Mouse (Mus musculus): ENCODE data around the gene Anks1b.
A peak's percentile ranks its signal among the peaks of the same experiment; 100 is the strongest.

Anks1b gene

GRCm38 (mm10) chr10:90732823-90733222 lies 859.5 kb downstream of the Anks1b start:
- DNase-seq (ENCODE audit: low spot score), result no peak

- peak; percentile 33 for DNase-seq (ENCODE audit: low spot score)
These were observed 860.3 kb downstream of the Anks1b start for GRCm38 (mm10) chr10:90733632-90734031.

DNA sequence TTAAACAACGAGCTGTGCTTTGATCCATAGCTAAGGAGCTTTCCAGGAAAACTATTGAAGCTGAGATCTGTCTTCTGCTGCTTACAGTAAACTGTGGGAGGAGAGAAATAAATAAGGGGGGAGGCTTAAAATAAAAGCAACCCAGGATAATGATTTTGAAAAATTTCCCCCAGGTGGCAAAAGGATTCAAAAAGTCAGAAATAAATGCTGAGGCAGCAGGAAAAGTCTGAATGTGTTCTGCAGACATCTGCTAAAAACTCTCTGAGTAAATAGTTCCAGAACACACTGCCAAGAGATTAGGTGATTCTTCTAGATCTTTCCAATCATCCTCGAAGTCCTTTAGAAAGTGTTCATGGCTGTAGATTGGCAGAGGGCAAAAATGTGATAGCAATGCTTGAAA lies 865.2 kb downstream of the Anks1b start:
- DNase-seq (ENCODE audit: low spot score), result no peak

DNA sequence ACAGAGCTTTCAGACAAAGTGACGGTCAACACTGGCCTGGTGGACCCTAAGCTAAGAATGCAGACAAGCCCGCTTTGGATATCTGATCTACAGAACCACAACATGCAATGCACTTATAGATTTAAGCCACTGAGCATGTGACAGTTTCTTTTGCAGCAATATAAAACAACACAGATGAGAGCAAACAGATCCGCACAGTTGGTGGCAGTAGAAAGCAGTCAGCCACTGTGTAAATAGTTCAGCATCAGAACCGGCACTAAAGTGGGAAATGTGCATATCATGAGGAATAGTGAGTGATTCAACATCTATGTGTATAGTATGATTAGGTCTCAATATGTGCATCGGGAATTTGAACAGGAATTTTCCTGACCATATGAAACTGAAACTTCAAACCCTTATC lies 867.6 kb downstream of the Anks1b start:
- no peak for DNase-seq (ENCODE audit: low spot score)

GRCm38 (mm10) chr10:90751889-90752288 lies 878.6 kb downstream of the Anks1b start:
- DNase-seq (ENCODE audit: low spot score), result no peak

GRCm38 (mm10) chr10:90753106-90753505 lies 879.8 kb downstream of the Anks1b start:
- DNase-seq (ENCODE audit: low spot score), result no peak

DNA sequence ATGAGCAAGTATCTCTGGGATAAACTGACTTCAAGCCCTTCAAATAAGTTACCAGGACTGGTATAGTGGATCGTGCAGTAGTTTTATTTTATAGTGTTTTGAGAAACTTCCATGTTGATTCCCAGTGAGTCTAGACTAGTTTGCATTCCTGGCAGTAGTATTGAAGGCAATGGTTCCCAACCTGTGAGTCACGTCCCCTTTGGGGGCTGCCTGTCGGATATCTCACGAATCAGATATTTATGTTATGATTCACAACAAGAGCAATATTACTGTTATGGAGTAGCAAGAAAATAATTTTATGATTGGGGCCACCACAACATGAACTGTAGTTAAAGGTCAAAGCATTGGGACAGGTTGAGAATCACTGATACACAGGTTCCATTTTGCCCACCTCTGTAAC lies 884.5 kb downstream of the Anks1b start:
- no peak for DNase-seq (ENCODE audit: low spot score)

DNA sequence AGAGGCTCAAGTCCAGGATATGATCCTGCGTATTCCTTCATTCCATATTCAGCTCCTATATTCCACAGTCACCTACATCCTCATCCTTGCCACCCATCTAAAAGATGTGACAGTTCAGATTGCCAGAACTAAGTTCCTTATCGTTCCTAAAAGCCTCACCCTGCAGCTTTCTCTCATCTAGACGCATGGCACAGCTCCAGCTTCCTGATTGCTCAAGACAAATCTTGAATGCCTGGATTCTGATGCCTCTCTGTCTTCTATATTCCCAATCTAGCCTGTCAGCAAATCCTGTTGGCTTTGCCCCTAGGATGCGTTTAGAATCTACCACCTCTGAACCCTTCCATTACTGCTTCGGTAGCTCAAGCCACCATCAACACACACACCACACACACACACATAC lies 886.6 kb downstream of the Anks1b start:
- DNase-seq (ENCODE audit: low spot score), result no peak

DNA sequence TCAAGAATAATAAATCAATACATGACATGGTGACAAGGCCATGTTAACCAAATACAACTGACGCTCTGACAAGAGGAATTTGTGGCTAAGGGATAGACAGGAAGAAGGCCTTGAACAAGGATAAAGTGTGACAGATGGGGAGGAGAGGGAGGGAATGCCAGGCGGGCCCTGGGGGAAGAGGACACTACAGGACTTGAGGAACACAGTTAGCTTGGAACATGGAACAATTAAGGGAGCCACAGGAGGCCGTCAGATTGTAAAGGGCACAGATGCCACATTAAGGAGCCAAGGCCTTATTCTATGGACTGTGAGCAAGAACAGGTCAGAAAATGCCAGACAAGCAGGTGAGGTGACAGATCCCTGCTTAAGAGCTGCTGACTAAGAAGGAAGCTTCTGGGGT lies 893.0 kb downstream of the Anks1b start:
- no peak for DNase-seq (ENCODE audit: low spot score)

DNA sequence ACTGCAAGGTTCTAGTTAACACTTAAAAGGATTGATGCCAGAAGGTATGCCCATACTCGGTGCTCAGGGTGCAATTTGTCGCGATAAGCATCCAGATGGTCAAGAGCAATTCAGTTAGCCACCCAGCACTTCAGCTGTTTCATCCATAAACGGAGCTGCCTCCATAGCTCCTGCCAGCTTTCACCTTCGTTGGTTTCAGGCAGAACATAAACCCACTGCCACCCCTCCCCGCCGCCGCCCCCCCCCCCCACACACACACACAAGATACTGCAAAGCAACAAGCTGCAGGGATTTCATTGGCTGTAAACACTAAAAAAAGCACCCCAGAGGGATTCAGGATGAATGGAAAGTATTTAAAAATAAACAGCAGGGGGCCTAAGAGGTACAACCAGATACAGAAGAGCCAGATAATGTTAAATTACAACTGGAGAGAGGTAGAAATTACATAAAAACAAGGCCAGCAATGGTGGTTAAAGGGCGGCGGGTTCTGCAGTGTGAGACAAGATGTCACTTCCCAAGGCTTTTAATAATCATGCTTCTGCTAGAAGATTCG lies 897.2 kb downstream of the Anks1b start:
- DNase-seq (ENCODE audit: low spot score), result no peak

GRCm38 (mm10) chr10:90771046-90771445 lies 897.7 kb downstream of the Anks1b start:
- no peak for DNase-seq (ENCODE audit: low spot score)

- no peak for DNase-seq (ENCODE audit: low spot score)
These were observed 898.3 kb downstream of the Anks1b start for GRCm38 (mm10) chr10:90771471-90772226.

DNA sequence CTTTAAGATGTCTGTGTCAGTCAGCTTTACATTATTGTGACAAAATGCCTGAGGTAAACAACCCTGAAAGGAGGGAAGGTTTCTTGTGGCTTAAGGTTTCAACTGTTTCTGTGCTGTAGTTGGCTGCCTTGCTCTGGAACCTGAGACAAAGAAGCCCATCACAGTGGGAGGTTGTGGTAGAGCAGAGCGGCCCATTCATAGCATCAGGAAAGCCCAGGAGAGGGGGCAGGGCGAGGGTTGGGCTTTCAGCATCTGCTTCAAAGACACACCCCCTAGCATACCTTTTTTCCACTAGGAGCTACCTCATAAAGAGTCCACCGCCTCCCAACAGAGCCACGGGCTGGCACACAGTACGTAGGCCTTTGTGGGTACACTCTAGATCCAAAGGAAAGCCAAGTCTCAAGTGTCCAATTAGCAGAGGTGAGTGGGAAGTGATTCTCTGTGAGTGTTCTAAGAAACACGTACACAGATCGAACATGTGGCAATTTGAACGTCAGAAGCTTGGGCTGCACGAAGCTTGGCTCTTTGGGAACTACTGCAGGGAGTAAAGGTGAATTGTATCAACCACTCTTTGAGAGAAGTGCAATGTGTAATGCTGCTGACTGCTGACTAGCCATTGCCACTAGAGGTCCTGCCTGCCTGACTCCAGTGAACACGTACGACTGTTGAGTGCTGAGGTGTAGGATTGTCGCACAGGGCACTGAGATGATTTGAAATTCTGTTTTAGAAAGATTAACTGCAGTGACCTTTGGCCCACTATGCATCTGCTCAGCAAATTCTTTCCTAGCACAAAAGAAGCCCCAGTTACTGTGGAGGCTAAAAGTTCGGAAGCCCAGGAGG lies 906.5 kb downstream of the Anks1b start:
- no peak for DNase-seq (ENCODE audit: low spot score)

- no peak for DNase-seq (ENCODE audit: low spot score)
These were observed 911.8 kb downstream of the Anks1b start for GRCm38 (mm10) chr10:90784981-90785650.

GRCm38 (mm10) chr10:90785680-90786079 lies 912.4 kb downstream of the Anks1b start:
- DNase-seq (ENCODE audit: low spot score), result no peak

DNA sequence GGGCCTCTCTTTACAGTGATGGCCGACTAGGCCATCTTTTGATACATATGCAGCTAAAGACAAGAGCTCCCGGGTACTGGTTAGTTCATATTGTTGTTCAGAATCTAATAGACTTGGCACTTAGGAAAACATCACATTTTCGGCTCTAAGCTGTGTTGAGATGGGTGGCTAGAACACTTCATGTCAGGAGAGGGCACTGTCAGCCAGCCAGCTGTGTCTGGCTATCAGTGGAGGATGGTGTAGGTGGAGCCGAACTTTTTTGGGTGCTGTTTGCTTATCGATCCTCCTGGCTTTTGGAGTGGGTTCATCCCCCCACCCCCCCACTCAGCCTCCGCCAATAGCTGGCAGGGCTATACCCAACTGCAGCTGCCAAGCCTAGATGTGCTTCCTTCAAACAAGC lies 929.8 kb downstream of the Anks1b start:
- no peak for DNase-seq (ENCODE audit: low spot score)

- DNase-seq (ENCODE audit: low spot score), result no peak
These were observed 931.3 kb downstream of the Anks1b start for GRCm38 (mm10) chr10:90804602-90805095.

- DNase-seq (ENCODE audit: low spot score), result no peak
These were observed 935.5 kb downstream of the Anks1b start for GRCm38 (mm10) chr10:90808616-90809310.

DNA sequence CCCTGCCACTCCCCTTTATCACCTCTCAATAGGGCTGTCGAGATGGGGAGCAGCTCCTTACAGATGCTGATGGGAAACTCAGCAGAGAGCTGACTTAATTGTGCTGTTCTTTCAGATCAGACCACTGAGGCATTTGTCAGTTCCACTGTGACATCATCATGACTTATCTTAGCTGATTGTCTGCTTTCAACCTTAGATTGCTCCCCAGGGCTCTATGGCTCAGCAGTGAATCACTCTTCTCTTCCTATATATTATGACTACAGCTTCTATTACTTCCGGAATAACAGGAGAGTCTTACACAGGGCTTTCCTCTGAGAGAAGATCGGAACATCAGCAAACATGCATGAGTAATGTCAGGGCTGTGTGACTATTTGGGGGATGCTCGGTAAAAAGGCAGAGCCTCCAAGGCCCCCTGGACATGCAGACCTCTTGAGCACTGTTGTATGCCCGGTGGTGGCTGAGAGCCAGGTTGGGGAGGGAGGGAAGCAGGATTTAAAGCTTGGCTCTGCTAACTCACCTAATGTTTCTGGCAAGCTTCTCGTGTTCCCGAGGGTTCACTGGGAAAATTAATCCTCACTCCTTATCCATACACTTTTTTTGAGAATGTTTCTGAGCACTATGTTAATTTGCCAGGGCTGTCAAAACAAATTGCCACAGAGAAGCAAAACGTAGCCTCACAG lies 936.7 kb downstream of the Anks1b start:
- DNase-seq (ENCODE audit: low spot score), result no peak

DNA sequence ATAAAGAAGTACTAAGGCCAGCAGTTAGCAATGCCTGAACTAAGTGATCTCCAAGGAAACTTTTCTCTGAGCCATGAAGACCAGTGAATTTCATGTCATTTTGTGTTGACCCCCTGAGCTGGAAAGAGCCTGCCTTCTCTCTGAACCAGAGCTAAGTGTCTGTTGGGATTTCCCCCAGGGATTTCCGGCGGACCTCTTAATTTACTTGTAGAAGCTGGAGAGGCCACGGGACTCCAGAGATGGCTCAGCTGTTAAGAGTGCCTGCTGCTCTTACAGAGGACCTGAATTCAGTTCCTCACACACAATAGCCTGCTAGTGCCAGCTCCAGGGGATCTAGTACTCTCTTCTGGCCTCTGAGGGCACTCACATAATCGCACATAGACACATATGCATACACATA lies 938.1 kb downstream of the Anks1b start:
- DNase-seq (ENCODE audit: low spot score), result no peak

- no peak for DNase-seq (ENCODE audit: low spot score)
These were observed 940.0 kb downstream of the Anks1b start for GRCm38 (mm10) chr10:90813326-90813725.

All from MN1 (cell line).